Mouse (Mus musculus) 3134 (cell line): Measurements from ENCODE around the gene Foxg1.

ENCODE experiments used
- DNase-seq: peaks from one replicate; pipeline ENCODE4 v3.0.0-alpha.2; 2011; ENCODE audit warnings: low spot score; ENCODE audit not compliant: insufficient read length; ENCODE audit errors: extremely low read depth

The Foxg1 gene

DNA sequence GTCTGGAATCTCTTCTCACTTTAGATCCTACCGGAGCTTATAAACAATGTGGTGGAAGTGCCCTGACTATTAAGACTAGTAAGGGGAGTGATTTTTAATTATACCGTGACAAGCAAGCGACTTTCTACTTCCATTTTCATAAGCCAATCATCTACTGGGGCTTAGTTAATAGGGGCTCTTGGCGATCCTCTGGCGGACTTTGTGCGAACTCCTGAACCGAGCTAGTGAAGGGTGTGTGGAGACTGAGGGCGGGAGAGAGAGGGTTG is 18.3 kb downstream of the Foxg1 start:
- DNase-seq, result no peak

DNA sequence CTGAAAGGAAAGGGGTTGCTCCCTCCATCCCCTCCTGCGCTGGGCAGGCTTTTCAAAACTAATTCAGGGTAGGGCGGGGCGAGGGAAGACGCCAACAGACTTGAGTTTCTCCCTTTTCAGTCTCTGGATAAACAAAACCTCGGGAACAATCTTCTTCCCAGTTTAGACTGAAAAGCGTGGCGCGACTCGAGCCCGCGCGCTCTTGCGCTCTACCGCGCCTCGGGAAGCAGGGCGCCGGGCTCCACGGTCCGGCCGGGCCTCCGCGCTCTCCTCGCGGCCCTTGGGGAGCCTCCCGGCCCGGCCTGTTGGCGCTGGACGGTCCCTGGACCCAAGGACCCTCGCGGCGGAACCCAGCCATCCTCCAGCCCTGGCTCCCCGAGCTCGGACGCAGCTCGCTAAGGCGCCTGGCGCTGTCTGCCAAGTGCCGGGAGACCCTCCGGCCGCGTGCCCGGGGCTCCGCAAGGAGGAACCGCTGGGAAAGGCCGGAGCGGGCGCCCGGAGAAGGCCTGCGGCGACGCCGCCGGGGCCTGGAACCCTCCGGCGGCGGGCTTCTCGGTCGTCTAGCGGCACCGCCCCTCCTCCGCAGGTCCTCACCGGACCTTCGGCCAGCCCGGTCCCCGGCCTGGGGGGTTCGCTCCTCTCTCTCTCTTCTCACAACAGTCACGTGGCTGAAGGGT is 18.8 kb downstream of the Foxg1 start:
- no peak for DNase-seq

DNA sequence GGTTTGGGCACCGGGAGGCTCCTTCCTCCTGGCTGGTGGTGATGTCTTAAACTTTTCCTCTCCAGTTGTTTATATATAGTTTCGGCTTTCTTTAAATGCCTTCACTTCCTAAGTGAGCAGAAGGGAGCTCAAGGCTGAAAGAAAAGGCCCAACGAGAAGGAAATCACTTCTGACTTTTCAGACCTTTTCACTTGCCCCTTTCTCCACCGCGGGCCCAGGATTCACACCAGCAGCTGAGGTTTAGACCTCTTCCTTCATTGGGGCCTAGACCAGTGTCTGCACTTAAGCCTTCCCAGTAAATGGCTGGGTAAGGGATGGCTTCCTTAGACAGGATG is 19.3 kb downstream of the Foxg1 start:
- no peak for DNase-seq

DNA sequence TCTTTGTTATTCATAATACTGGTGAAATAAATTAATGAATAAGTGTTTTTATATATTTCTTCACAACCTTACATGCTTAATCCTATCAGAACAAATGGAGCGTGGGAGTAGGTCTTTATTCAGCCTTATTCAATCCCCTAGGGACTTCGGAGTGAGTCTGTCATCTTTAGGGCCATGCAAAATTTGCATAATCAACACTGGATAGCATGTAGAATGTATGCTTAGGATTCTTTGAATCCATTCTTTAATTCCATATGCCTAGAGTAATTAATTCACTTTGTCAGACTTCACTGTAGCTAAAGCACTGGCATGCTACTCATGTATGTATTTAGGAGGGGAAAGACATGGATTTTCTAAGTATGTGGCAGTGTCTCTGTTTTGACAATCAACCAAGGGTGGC is 27.4 kb downstream of the Foxg1 start:
- DNase-seq, result no peak

DNA sequence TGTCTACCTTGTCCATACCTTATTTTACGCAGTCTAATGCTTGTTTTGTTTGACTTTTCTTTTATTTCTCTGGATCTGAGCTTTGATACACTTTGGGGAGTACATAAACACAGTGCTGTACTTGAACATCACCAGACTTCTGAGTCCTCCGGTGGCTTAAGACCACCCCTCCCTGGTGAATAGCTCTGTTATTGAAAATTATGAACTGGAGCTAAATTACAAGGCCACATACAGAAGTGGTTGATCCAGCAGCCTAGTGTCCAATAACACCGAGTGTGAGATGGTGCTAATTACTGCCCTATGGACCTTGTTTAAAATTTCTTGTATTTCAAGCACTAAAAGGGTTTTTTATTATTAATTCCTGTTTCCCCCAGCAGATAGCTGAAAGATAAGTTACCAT is 35.5 kb downstream of the Foxg1 start:
- no peak for DNase-seq
